In genomic region chr5:144334010-144334409, GRCm38 (mm10) we compare ENCODE assay signal across 21 mouse cellular contexts. TPM values are rescaled to one million over a fixed set of nuclear protein-coding genes. Genes with fewer than 3 reads are reported as not detected.
DNase-seq lines count a peak whose midpoint lies in the region; ATAC-seq lines count a peak whose summit lies in the region.
"Had no signal": no experiment of that assay in that cellular context is flagged by ENCODE, and none has a peak within 500 bp of the region (broad histone marks: within the 10 kb centered on the region; RNA-seq: fewer than 3 reads in every experiment).

No protein-coding gene starts in this region.

- peak; percentile 74 for DNase-seq in heart, adult 11 months
- DNase-seq in heart, postnatal 10 days: no peak
- DNase-seq in kidney, adult 9 months: peak; percentile 26
- DNase-seq in kidney, postnatal 25 days: no peak
- peak; percentile 20 for DNase-seq in urinary bladder, postnatal 14 days (ENCODE audit: low spot score)
- DNase-seq in urinary bladder, adult 2 months (ENCODE audit: low spot score): no peak
- DNase-seq in neural tube, embryonic 10.5 days (ENCODE audit: extremely low spot score, low spot score): no peak
- DNase-seq: adrenal gland, adult 8-10 months; adrenal gland, postnatal 25 days; cerebellum, adult 11-12 months; cerebellum, adult 8-10 months; cerebellum, postnatal 10 days; cerebellum, postnatal 36 days; gastrocnemius, postnatal 10 days; gastrocnemius, postnatal 36 days; heart, postnatal 36 days had no signal

- no peak for ATAC-seq in monocyte, adult 5-6 weeks (replicated peaks; ENCODE audit: insufficient number of reproducible peaks, low FRiP score, low TSS enrichment, poor library complexity, severe bottlenecking)
- ATAC-seq: activated CD4-positive, CD25-positive, alpha-beta regulatory T cell, adult 4 months; forebrain, embryonic 13.5 days; forebrain, embryonic 16.5 days had no signal

- intact Hi-C loops in heart, postnatal 10 days (cut with DNase I): no loop called here

RNA-seq across cellular contexts. Expression of gene Baiap2l1, which starts 23.9 kb away (rescaled TPM):
- total RNA-seq in heart, postnatal 10 days (2021): 10 to 100 TPM; 11.3 to 11.5 TPM
- polyA plus RNA-seq in urinary bladder, adult 2 months (2012; rRNA removed): 7.3 and 8.6 TPM in 2 replicates
- total RNA-seq in monocyte, adult 5-6 weeks (2017): 0.21 TPM in 1 of 3 replicates, not detected in the others
- total RNA-seq: granulocyte monocyte progenitor cell, adult 5-6 weeks had no signal

Comparison
In these comparisons a context has a peak if more than half of its experiments do, and no peak if none do; other contexts are left out.
1. DNase-seq: peak in heart, adult 11 months (single experiment), kidney, adult 9 months (single experiment) and urinary bladder, postnatal 14 days (single experiment); none in heart, postnatal 10 days (0 of 2), kidney, postnatal 25 days (0 of 2), urinary bladder, adult 2 months (single experiment) and neural tube, embryonic 10.5 days (single experiment).